Mouse (Mus musculus) forebrain, embryonic 16.5 days (tissue): Measurements from ENCODE around the gene Pigv. TPM values are rescaled to one million over a fixed set of nuclear protein-coding genes. Genes with fewer than 3 reads are reported as not detected.
A peak's percentile ranks its signal among the peaks of the same experiment; 100 is the strongest.

ENCODE experiments used
- ATAC-seq: fragments of 200-750 bp; cut with Nextera tagmentation; 2 replicates; pipeline ENCODE4 v1.8.0; 2017; ENCODE audit warnings: mild to moderate bottlenecking, moderate library complexity
- H3K27ac ChIP-seq: fragments of 300-500 bp; sonication (generic); 2 replicates; pipeline ENCODE4 v1.5.1; 2014; ENCODE audit warnings: low read length, control low read depth
- H3K27me3 ChIP-seq: fragments of 300-500 bp; sonication (generic); replicated peaks from 2 replicates; pipeline ENCODE4 v1.6.1; 2014; ENCODE audit warnings: low read length; ENCODE audit not compliant: control insufficient read depth, insufficient read depth
- H3K36me3 ChIP-seq: fragments of 300-500 bp; sonication (generic); 2 replicates; pipeline ENCODE4 v1.6.1; 2014; ENCODE audit not compliant: control insufficient read depth, insufficient read depth
- H3K4me1 ChIP-seq: fragments of 300-500 bp; sonication (generic); replicated peaks from 2 replicates; pipeline ENCODE4 v1.6.1; 2014; ENCODE audit warnings: low read length; ENCODE audit not compliant: control insufficient read depth, insufficient read depth
- H3K4me2 ChIP-seq: fragments of 300-500 bp; sonication (generic); 2 replicates; pipeline ENCODE4 v1.6.1; 2014; ENCODE audit warnings: mild to moderate bottlenecking, low read length, control low read depth
- H3K4me3 ChIP-seq: fragments of 300-500 bp; sonication (generic); replicated peaks from 2 replicates; pipeline ENCODE4 v1.5.1; 2014; ENCODE audit warnings: mild to moderate bottlenecking, low read length, control low read depth
- H3K9ac ChIP-seq: fragments of 300-500 bp; sonication (generic); replicated peaks from 2 replicates; pipeline ENCODE4 v1.6.1; 2014; ENCODE audit warnings: low read depth, low read length, control low read depth
- H3K9me3 ChIP-seq: fragments of 300-500 bp; sonication (generic); 2 replicates; pipeline ENCODE4 v1.6.1; 2016; ENCODE audit warnings: low read length; ENCODE audit not compliant: control insufficient read depth
- WGBS: fragments of 180-500 bp; shearing (Covaris S2); extraction: QIAGEN DNeasy Blood & Tissue Kit; methylation state at CpG from one replicate; pipeline ENCODE4 v1.1.7; 2014; 5-methylcytosine and 5-hydroxymethylcytosine counted together
- polyA plus RNA-seq: library from polyadenylated mRNA; unstranded; fragments of >200 nt; fragmentation: Nextera tagmentation; extraction: Ambion mirVana; gene quantifications from 2 replicates; pipeline ENCODE4 v1.2.1, GENCODE M21; 2015

Pigv gene
- 14.7 and 15.5 TPM in 2 replicates for polyA plus RNA-seq

DNA sequence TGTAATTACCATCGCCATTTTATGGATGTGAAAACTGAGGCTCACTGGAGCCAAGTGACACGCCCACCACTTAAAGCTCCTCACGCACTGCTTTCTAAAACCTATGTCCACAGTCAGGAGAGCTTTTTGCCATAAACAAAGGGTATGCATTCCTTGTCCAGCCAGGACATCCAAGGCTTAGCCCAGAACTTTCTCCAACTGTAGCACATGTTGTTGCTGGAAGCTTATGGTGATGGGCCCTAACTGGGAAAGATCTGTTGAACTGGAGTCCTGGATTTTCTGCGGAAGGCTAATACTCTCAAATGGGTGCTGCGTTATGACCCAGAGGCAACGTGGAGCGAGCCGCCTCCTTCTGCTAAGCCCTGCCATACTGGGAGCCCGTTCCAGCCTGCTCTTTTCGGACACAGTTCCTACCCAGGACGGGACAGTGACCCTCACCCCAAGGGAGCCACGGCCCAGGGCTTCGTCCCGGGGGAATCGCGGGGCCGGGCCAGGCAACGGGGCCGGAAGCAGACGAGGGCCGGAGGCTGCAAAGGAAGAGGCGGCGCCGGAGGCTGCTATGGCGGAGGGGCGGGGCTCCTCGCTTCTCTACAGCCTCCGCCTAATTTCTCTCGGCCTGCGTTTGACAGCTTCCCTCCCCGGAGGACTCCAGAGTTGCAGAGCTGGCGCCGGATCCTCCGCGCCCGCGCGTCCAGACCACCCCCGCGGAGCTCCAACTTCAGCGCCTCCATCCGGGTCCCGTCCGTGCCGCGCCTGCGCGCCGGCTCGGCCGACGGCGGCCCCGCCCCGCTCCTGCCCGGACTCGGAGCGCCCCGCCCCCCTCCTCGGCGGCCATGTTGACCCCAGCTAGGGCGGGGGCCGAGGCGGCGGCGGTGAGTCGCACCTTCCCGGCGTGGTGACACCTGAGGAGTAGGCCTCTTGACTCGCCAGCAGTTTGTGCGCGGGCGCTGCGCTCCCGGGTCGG, at the start of gene Pigv:
Gene Pigv (minus strand): TSS at position 767 of the 964 bp plus-strand sequence.
- Histone ChIP-seq H3K9me3 (no peaks in the 10 kb centered on the region), H3K36me3 (no peaks in the 10 kb centered on the region), H3K27ac (peak within 1 kb of the TSS; percentile 98), H3K4me1 (peaks cover 35% of the 10 kb centered on the region), H3K27me3 (no peaks in the 10 kb centered on the region), H3K4me3 (peak within 1 kb of the TSS; percentile 79), H3K9ac (peak within 1 kb of the TSS; percentile 84), H3K4me2 (peak within 1 kb of the TSS; percentile 59)
- under 1% methylated on average over 71 of the region's 76 CpGs for WGBS
- peak; percentile 91 for ATAC-seq

GRCm38 (mm10) chr4:133719791-133720190, 47.3 kb upstream of the Pigv start:
- Histone ChIP-seq H3K9me3 (no peaks in the 10 kb centered on the region), H3K4me3 (no peak overlapping the region), H3K9ac (no peak overlapping the region), H3K4me1 (peaks cover 4% of the 10 kb centered on the region; the same call in 1 of the 2 replicates), H3K4me2 (no peak overlapping the region), H3K36me3 (peaks cover 24% of the 10 kb centered on the region), H3K27me3 (no peaks in the 10 kb centered on the region), H3K27ac (no peak overlapping the region)
- WGBS = 88% methylated on average over 3 of the region's 3 CpGs
- no peak for ATAC-seq

DNA sequence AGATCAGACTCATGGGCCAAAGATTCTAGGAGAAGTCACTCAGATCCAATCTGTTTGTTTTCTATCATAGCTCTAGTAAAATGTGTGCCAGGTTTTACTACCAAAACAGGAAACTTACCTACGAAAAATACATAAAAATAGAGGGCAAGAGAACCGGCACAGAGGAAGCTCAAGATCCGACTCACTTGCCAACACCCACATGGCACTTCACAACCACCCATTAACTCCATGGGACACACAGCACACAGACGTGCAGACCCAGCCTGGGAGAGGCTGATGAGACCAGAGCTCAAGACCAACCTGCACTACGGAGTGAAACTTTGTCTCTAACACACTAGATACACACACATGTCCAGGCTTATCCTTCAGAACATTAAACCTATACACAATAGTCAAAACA, 40.3 kb upstream of the Pigv start:
- Histone ChIP-seq H3K9me3 (no peaks in the 10 kb centered on the region), H3K36me3 (0 out of 2 replicates have a peak, but pooled peaks cover 3% of the 10 kb centered on the region), H3K9ac (no peak overlapping the region), H3K27ac (no peak overlapping the region), H3K4me2 (no peak overlapping the region), H3K4me1 (0 out of 2 replicates have a peak, but pooled peaks cover 2% of the 10 kb centered on the region), H3K4me3 (no peak overlapping the region), H3K27me3 (no peaks in the 10 kb centered on the region)
- ATAC-seq = no peak
- WGBS = 82% methylated on average over 5 of the region's 5 CpGs

GRCm38 (mm10) chr4:133711307-133712076, 39.0 kb upstream of the Pigv start:
- 0 out of 2 replicates have a peak, but pooled peaks cover 3% of the 10 kb centered on the region for H3K36me3 ChIP-seq
- H3K4me3 ChIP-seq = no peak overlapping the region
- 0 out of 2 replicates have a peak, but pooled peaks cover 2% of the 10 kb centered on the region for H3K4me1 ChIP-seq
- WGBS = 66% methylated on average over 6 of the region's 6 CpGs
- no peak overlapping the region for H3K27ac ChIP-seq
- H3K9me3 ChIP-seq = no peaks in the 10 kb centered on the region
- H3K9ac ChIP-seq = no peak overlapping the region
- no peaks in the 10 kb centered on the region for H3K27me3 ChIP-seq
- ATAC-seq = no peak
- no peak overlapping the region for H3K4me2 ChIP-seq

DNA sequence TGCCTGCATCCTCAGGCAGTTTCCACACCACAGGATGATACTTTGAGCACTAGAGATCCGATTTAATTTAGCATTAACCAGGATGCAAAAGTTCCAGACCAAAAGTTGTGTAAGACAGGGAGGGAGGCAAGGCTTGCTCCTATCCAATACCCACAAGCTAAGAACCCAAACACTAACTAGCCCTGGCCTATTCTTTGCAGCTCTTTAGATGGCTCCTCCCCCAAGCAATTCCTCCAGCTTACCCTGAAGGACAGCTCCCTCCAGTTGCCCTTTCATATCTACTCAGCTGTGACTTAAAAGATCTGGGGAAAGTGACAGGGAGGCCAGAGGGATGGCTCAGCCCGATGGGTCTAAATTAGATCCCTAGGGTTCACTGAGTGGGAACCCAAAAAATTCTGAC, 36.9 kb upstream of the Pigv start:
- no peak overlapping the region for H3K4me2 ChIP-seq
- H3K36me3 ChIP-seq = no peaks in the 10 kb centered on the region; the same call in 1 of the 2 replicates
- WGBS = 26% methylated on average over 2 of the region's 2 CpGs
- no peak overlapping the region for H3K4me3 ChIP-seq
- no peaks in the 10 kb centered on the region for H3K9me3 ChIP-seq
- no peak overlapping the region for H3K27ac ChIP-seq
- no peak overlapping the region for H3K9ac ChIP-seq
- H3K4me1 ChIP-seq = 0 out of 2 replicates have a peak, but pooled peaks cover 2% of the 10 kb centered on the region
- no peaks in the 10 kb centered on the region for H3K27me3 ChIP-seq
- ATAC-seq = no peak

DNA sequence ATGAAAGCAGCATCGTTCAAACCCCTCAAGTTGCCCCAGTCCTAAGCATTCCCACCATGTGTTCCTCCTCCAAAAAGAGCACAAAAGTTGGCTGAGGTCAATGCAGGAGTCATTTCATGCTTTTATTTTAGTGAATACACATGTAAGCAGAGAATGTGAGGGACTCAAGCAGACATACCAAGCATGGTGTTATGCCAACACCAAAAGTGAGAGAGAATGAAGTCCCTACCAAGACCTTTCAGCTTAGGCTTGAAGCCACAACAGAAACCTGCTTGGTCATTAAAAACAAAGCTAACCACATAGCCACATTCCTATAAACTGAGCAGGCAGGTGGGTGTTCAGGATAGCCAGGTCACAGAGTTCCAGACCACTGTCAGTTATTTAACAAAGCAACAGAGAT, 35.0 kb upstream of the Pigv start:
- Histone ChIP-seq H3K9ac (no peak overlapping the region), H3K27me3 (no peaks in the 10 kb centered on the region), H3K4me2 (no peak overlapping the region), H3K9me3 (no peaks in the 10 kb centered on the region), H3K27ac (no peak overlapping the region), H3K4me3 (no peak overlapping the region), H3K4me1 (0 out of 2 replicates have a peak, but pooled peaks cover 2% of the 10 kb centered on the region), H3K36me3 (no peaks in the 10 kb centered on the region; the same call in none of the 2 replicates)
- ATAC-seq = no peak
- WGBS = 57% methylated on average over 1 of the region's 1 CpGs

GRCm38 (mm10) chr4:133706956-133707355, 34.5 kb upstream of the Pigv start:
- no peaks in the 10 kb centered on the region; the same call in none of the 2 replicates for H3K36me3 ChIP-seq

GRCm38 (mm10) chr4:133705062-133705461, 32.6 kb upstream of the Pigv start:
- Histone ChIP-seq H3K4me1 (peaks cover 9% of the 10 kb centered on the region), H3K27me3 (no peaks in the 10 kb centered on the region), H3K36me3 (no peaks in the 10 kb centered on the region; the same call in none of the 2 replicates), H3K4me2 (no peak overlapping the region), H3K9me3 (no peaks in the 10 kb centered on the region), H3K27ac (no peak overlapping the region), H3K4me3 (no peak overlapping the region), H3K9ac (no peak overlapping the region)
- WGBS = 96% methylated on average over 4 of the region's 4 CpGs
- no peak for ATAC-seq

More at GRCm38 (mm10) chr4:133706956-133707355, 34.5 kb upstream of the Pigv start:
- WGBS = 89% methylated on average over 8 of the region's 8 CpGs
- Histone ChIP-seq H3K27ac (no peak overlapping the region), H3K4me3 (no peak overlapping the region), H3K4me2 (no peak overlapping the region), H3K27me3 (no peaks in the 10 kb centered on the region), H3K9me3 (no peaks in the 10 kb centered on the region), H3K4me1 (0 out of 2 replicates have a peak, but pooled peaks cover 2% of the 10 kb centered on the region), H3K9ac (no peak overlapping the region)
- ATAC-seq = no peak

DNA sequence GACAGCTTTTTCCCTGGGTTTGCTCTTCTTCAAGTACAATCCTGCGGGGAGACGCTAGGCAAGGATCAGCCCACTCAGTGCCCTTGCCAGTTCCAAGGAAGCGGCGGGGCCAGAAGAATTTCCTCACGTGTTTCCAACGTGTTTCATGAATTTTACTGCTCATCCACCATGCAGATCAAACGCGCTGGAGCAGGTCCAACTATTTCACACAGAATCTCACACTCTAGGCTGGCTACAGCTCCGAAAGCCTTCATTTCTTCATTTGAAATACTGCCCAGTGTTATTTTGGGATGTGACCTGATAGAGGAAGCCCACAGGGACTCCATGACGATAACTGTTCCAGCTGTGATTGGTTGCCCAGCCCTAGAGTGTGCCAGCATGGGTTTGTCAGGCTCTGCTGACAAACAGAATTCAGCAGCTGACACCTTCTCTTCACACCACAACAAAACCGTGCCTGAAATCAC, 28.5 kb upstream of the Pigv start:
- Histone ChIP-seq H3K4me1 (peaks cover 6% of the 10 kb centered on the region), H3K27me3 (no peaks in the 10 kb centered on the region), H3K4me2 (no peak overlapping the region), H3K36me3 (no peaks in the 10 kb centered on the region; the same call in none of the 2 replicates), H3K4me3 (no peak overlapping the region), H3K27ac (no peak overlapping the region), H3K9ac (no peak overlapping the region), H3K9me3 (no peaks in the 10 kb centered on the region)
- peak; percentile 77 for ATAC-seq
- 64% methylated on average over 11 of the region's 11 CpGs for WGBS
